Mouse (Mus musculus) retina, adult 2 months (tissue): ENCODE results near the gene Pex6.
A peak's percentile ranks its signal among the peaks of the same experiment; 100 is the strongest.

ENCODE experiments used
- DNase-seq: peaks from one replicate; pipeline ENCODE4 v3.0.0-alpha.2; 2012; ENCODE audit warnings: low read depth, low spot score

Pex6 gene

GRCm38 (mm10) chr17:46710959-46711597, at the start of gene Pex6:
TSS of gene Pex6 (plus strand) at chr17:46711463.
- DNase-seq, result peak; percentile 81

GRCm38 (mm10) chr17:46661981-46662380, 49.3 kb upstream of the Pex6 start:
- DNase-seq, result no peak

- DNase-seq, result no peak
These were observed 48.5 kb upstream of the Pex6 start for GRCm38 (mm10) chr17:46662730-46663129.

- no peak for DNase-seq
These were observed 43.6 kb upstream of the Pex6 start for GRCm38 (mm10) chr17:46667712-46668111.

GRCm38 (mm10) chr17:46669911-46670310, 41.4 kb upstream of the Pex6 start:
- DNase-seq, result no peak

GRCm38 (mm10) chr17:46673850-46674529, 37.3 kb upstream of the Pex6 start, which contains the start of gene Rrp36:
TSS of gene Rrp36 (minus strand) at chr17:46674352.
- peak; percentile 69 for DNase-seq

GRCm38 (mm10) chr17:46674530-46675283, 36.6 kb upstream of the Pex6 start:
- no peak for DNase-seq

- DNase-seq, result no peak
These were observed 32.8 kb upstream of the Pex6 start, which contains the start of gene Mea1 for GRCm38 (mm10) chr17:46678416-46678815. TSS of gene Mea1 (plus strand) at chr17:46678793.

- DNase-seq, result no peak
These were observed 32.4 kb upstream of the Pex6 start for GRCm38 (mm10) chr17:46678911-46679310.

GRCm38 (mm10) chr17:46679843-46680759, 31.2 kb upstream of the Pex6 start:
- DNase-seq, result no peak

GRCm38 (mm10) chr17:46680760-46681373, 30.4 kb upstream of the Pex6 start, which contains the start of gene Klhdc3:
TSS of gene Klhdc3 (minus strand) at chr17:46680914.
- DNase-seq, result peak; percentile 97

GRCm38 (mm10) chr17:46681466-46682118, 29.7 kb upstream of the Pex6 start:
- DNase-seq, result no peak

GRCm38 (mm10) chr17:46682654-46683389, 28.4 kb upstream of the Pex6 start:
- DNase-seq, result no peak

GRCm38 (mm10) chr17:46685913-46686312, 25.4 kb upstream of the Pex6 start:
- DNase-seq, result no peak

GRCm38 (mm10) chr17:46690665-46691064, 20.6 kb upstream of the Pex6 start:
- no peak for DNase-seq

- no peak for DNase-seq
These were observed 19.9 kb upstream of the Pex6 start for GRCm38 (mm10) chr17:46691390-46691789.

- DNase-seq, result no peak
These were observed 16.7 kb upstream of the Pex6 start for GRCm38 (mm10) chr17:46694517-46695063.

- no peak for DNase-seq
These were observed 12.7 kb upstream of the Pex6 start for GRCm38 (mm10) chr17:46698515-46698914.

GRCm38 (mm10) chr17:46699245-46699644, 12.0 kb upstream of the Pex6 start:
- no peak for DNase-seq
